Mouse (Mus musculus): ENCODE results near the gene Doc2g. TPM values are rescaled to one million over a fixed set of nuclear protein-coding genes. Genes with fewer than 3 reads are reported as not detected.

Gene Doc2g
- polyA plus RNA-seq, 1 experiment from 2014 or later = 4.5 TPM

Other genes with a start within 250 kb of the Doc2g start
- gene Kmt5b, start 235.9 kb upstream of the Doc2g start, polyA plus RNA-seq (2015; fragmentation: Nextera tagmentation; extraction: Ambion mirVana) = 24.4 and 26.3 TPM in 2 replicates
- 56.9 and 65.3 TPM in 2 replicates for gene Chka, start 151.5 kb upstream of the Doc2g start, polyA plus RNA-seq (2015; fragmentation: Nextera tagmentation; extraction: Ambion mirVana)
- gene Tcirg1, start 96.2 kb upstream of the Doc2g start, polyA plus RNA-seq (2015; fragmentation: Nextera tagmentation; extraction: Ambion mirVana) = 34.7 and 42.6 TPM in 2 replicates
- 312 and 320 TPM in 2 replicates for gene Ndufs8, start 90.5 kb upstream of the Doc2g start, polyA plus RNA-seq (2015; fragmentation: Nextera tagmentation; extraction: Ambion mirVana)
- gene Aldh3b1, start 73.5 kb upstream of the Doc2g start, polyA plus RNA-seq (2015; fragmentation: Nextera tagmentation; extraction: Ambion mirVana) = 3.6 and 4.2 TPM in 2 replicates
- 21.4 and 22.2 TPM in 2 replicates for gene Unc93b1, start 68.1 kb upstream of the Doc2g start, polyA plus RNA-seq (2015; fragmentation: Nextera tagmentation; extraction: Ambion mirVana)
- gene Aldh3b3, start 44.7 kb upstream of the Doc2g start, polyA plus RNA-seq (2015; fragmentation: Nextera tagmentation; extraction: Ambion mirVana) = 0.06 and 0.12 TPM in 2 replicates
- gene Aldh3b2, start 31.0 kb upstream of the Doc2g start, polyA plus RNA-seq (2015; fragmentation: Nextera tagmentation; extraction: Ambion mirVana) = 14.6 and 22.8 TPM in 2 replicates
- gene Acy3, start 16.7 kb upstream of the Doc2g start, polyA plus RNA-seq (2015; fragmentation: Nextera tagmentation; extraction: Ambion mirVana) = 9.2 and 9.8 TPM in 2 replicates
- 0.21 and 0.31 TPM in 2 replicates for gene Tbx10, start 10.6 kb upstream of the Doc2g start, polyA plus RNA-seq (2015; fragmentation: Nextera tagmentation; extraction: Ambion mirVana)
- gene Nudt8, start 2.7 kb upstream of the Doc2g start, polyA plus RNA-seq (2015; fragmentation: Nextera tagmentation; extraction: Ambion mirVana) = 32.2 and 33.6 TPM in 2 replicates
- 3.5 and 3.8 TPM in 2 replicates for gene Gm49405, start 2.7 kb upstream of the Doc2g start, polyA plus RNA-seq (2015; fragmentation: Nextera tagmentation; extraction: Ambion mirVana)
- 198 and 218 TPM in 2 replicates for gene Ndufv1, start 9.5 kb downstream of the Doc2g start, polyA plus RNA-seq (2015; fragmentation: Nextera tagmentation; extraction: Ambion mirVana)
- gene Gstp1, start 34.7 kb downstream of the Doc2g start, polyA plus RNA-seq (2015; fragmentation: Nextera tagmentation; extraction: Ambion mirVana) = 711 and 842 TPM in 2 replicates
- 13.2 and 19.1 TPM in 2 replicates for gene Gstp2, start 42.7 kb downstream of the Doc2g start, polyA plus RNA-seq (2015; fragmentation: Nextera tagmentation; extraction: Ambion mirVana)
- gene Gstp3, start 56.3 kb downstream of the Doc2g start, polyA plus RNA-seq (2015; fragmentation: Nextera tagmentation; extraction: Ambion mirVana) = 3.3 and 7.1 TPM in 2 replicates
- gene Cabp2, start 78.3 kb downstream of the Doc2g start, polyA plus RNA-seq (2015; fragmentation: Nextera tagmentation; extraction: Ambion mirVana) = 3.1 and 3.6 TPM in 2 replicates
- 121 and 130 TPM in 2 replicates for gene Cdk2ap2, start 93.9 kb downstream of the Doc2g start, polyA plus RNA-seq (2015; fragmentation: Nextera tagmentation; extraction: Ambion mirVana)
- 12.9 and 16.2 TPM in 2 replicates for gene Pitpnm1, start 96.7 kb downstream of the Doc2g start, polyA plus RNA-seq (2015; fragmentation: Nextera tagmentation; extraction: Ambion mirVana)
- 79.0 and 91.0 TPM in 2 replicates for gene Aip, start 122.5 kb downstream of the Doc2g start, polyA plus RNA-seq (2015; fragmentation: Nextera tagmentation; extraction: Ambion mirVana)
- gene Gpr152, start 136.5 kb downstream of the Doc2g start, polyA plus RNA-seq (2015; fragmentation: Nextera tagmentation; extraction: Ambion mirVana) = not detected in 2 replicates
- gene Cabp4, start 140.7 kb downstream of the Doc2g start, polyA plus RNA-seq (2015; fragmentation: Nextera tagmentation; extraction: Ambion mirVana) = 0.13 and 0.19 TPM in 2 replicates
- 164 and 180 TPM in 2 replicates for gene Coro1b, start 145.3 kb downstream of the Doc2g start, polyA plus RNA-seq (2015; fragmentation: Nextera tagmentation; extraction: Ambion mirVana)
- gene Ptprcap, start 150.3 kb downstream of the Doc2g start, polyA plus RNA-seq (2015; fragmentation: Nextera tagmentation; extraction: Ambion mirVana) = 6.4 and 7.5 TPM in 2 replicates
- 44.7 and 49.5 TPM in 2 replicates for gene Rps6kb2, start 160.0 kb downstream of the Doc2g start, polyA plus RNA-seq (2015; fragmentation: Nextera tagmentation; extraction: Ambion mirVana)
- 1.5 and 2.0 TPM in 2 replicates for gene Carns1, start 172.2 kb downstream of the Doc2g start, polyA plus RNA-seq (2015; fragmentation: Nextera tagmentation; extraction: Ambion mirVana)
- gene Tbc1d10c, start 188.0 kb downstream of the Doc2g start, polyA plus RNA-seq (2015; fragmentation: Nextera tagmentation; extraction: Ambion mirVana) = 3.0 and 4.0 TPM in 2 replicates
- gene Ppp1ca, start 188.8 kb downstream of the Doc2g start, polyA plus RNA-seq (2015; fragmentation: Nextera tagmentation; extraction: Ambion mirVana) = 745 and 766 TPM in 2 replicates
- 25.4 and 27.4 TPM in 2 replicates for gene Rad9a, start 198.3 kb downstream of the Doc2g start, polyA plus RNA-seq (2015; fragmentation: Nextera tagmentation; extraction: Ambion mirVana)
- gene Clcf1, start 210.9 kb downstream of the Doc2g start, polyA plus RNA-seq (2015; fragmentation: Nextera tagmentation; extraction: Ambion mirVana) = 5.4 and 6.2 TPM in 2 replicates
- gene AC109138.7, start 211.0 kb downstream of the Doc2g start, polyA plus RNA-seq (2015; fragmentation: Nextera tagmentation; extraction: Ambion mirVana) = not detected in 2 replicates
- 26.7 and 36.4 TPM in 2 replicates for gene Pold4, start 228.6 kb downstream of the Doc2g start, polyA plus RNA-seq (2015; fragmentation: Nextera tagmentation; extraction: Ambion mirVana)